Mouse (Mus musculus) embryonic stem cell, embryonic (primary cell): ENCODE data around the gene Slc50a1.

Experiments used
- CTCF ChIA-PET, 4 experiments: fragments of 300-600 bp in 2 of 4; fragments of 350-600 bp in 2 of 4; sonication (Branson Sonifier 250); formaldehyde crosslinking; loops; one replicate each; lab custom pipeline; 2022; ENCODE audit warnings: inconsistent platforms in 2 of 4; lab: Charles Lee
- POLR2A ChIA-PET, 4 experiments: fragments of 300-600 bp in 2 of 4; fragments of 350-600 bp in 2 of 4; sonication (Branson Sonifier 250); formaldehyde crosslinking; loops; one replicate each; lab custom pipeline; 2022; ENCODE audit warnings: antibody characterized with exemption in 4 of 4, inconsistent platforms in 1 of 4; lab: Charles Lee

The Slc50a1 gene

GRCm38 (mm10) chr3:89260211-89260610, 10.2 kb downstream of the Slc50a1 start:
- ChIA-PET CTCF (interaction anchor here in 1 of 4 experiments (0.7 kb wide), 1 partner anchor 47 kb away, joined by 3 read pairs; no protein-coding TSS in a partner anchor), POLR2A (interaction anchor here in 1 of 4 experiments (1.0 kb wide), 1 partner anchor 34 kb away, joined by 3 read pairs; no protein-coding TSS in a partner anchor)

- ChIA-PET CTCF (interaction anchor here in 3 of 4 experiments (0.6 to 2.5 kb wide), 8 partner anchors 8 to 464 kb away, joined by 3 to 9 read pairs (median 4); partner anchors contain the start of genes Krtcap2 (in 1 of the 3), Slc50a1 (in 1 of the 3) and Trim46 (in 1 of the 3)), POLR2A (interaction anchor here in 2 of 4 experiments (0.9 to 1.0 kb wide), 3 partner anchors 10 to 33 kb away, joined by 3 to 4 read pairs (median 3); no protein-coding TSS in a partner anchor)
Measured at GRCm38 (mm10) chr3:89259076-89259475, 11.3 kb downstream of the Slc50a1 start, which contains the start of gene Dpm3. TSS of gene Dpm3 (plus strand) at chr3:89259358.

GRCm38 (mm10) chr3:89256177-89256576, 14.2 kb downstream of the Slc50a1 start:
- POLR2A ChIA-PET: interaction anchor here in 2 of 4 experiments (1.3 to 2.6 kb wide), 5 partner anchors 9 to 61 kb away, joined by 3 to 9 read pairs (median 4); partner anchors contain the start of genes Krtcap2 (in 1 of the 2) and Trim46 (in 1 of the 2)
- CTCF ChIA-PET: interaction anchor here in 2 of 4 experiments (0.6 to 2.4 kb wide), 7 partner anchors 10 to 571 kb away, joined by 3 to 10 read pairs (median 4); partner anchors contain the start of genes Krtcap2 (in 2 of the 2), Trim46 (in 2 of the 2) and Khdc4 (in 1 of the 2)

- CTCF ChIA-PET: interaction anchor here in 3 of 4 experiments (0.5 to 1.6 kb wide), 11 partner anchors 11 to 322 kb away, joined by 3 to 10 read pairs (median 3); partner anchors contain the start of gene Slc50a1 (in 1 of the 3)
- POLR2A ChIA-PET: interaction anchor here in 2 of 4 experiments (0.6 to 2.6 kb wide), 5 partner anchors 9 to 93 kb away, joined by 3 to 9 read pairs (median 5); partner anchors contain the start of genes Krtcap2 (in 1 of the 2) and Trim46 (in 1 of the 2)
Measured at GRCm38 (mm10) chr3:89254994-89255393, 15.4 kb downstream of the Slc50a1 start.

GRCm38 (mm10) chr3:89251365-89251895, 18.9 kb downstream of the Slc50a1 start:
- ChIA-PET CTCF (interaction anchor here in 3 of 4 experiments (0.9 to 3.0 kb wide), 12 partner anchors 8 to 156 kb away, joined by 3 to 12 read pairs (median 4); partner anchors contain the start of gene Efna1 (in 2 of the 3)), POLR2A (interaction anchor here in 3 of 4 experiments (1.5 to 1.9 kb wide), 4 partner anchors 18 to 36 kb away, joined by 3 to 6 read pairs (median 4); partner anchors contain the start of gene Efna1 (in 1 of the 3))

- POLR2A ChIA-PET: interaction anchor here in 3 of 4 experiments (0.6 to 1.8 kb wide), 6 partner anchors 14 to 72 kb away, joined by 3 to 6 read pairs (median 3); partner anchors contain the start of genes Efna1 (in 1 of the 3) and Efna3 (in 1 of the 3)
- CTCF ChIA-PET: interaction anchor here (0.6 to 3.0 kb wide), 28 partner anchors 8 to 801 kb away, joined by 3 to 12 read pairs (median 4); partner anchors contain the start of genes Dpm3 (in 2 of the 4), Efna1 (in 2 of the 4), Adam15 (in 1 of the 4) and Slc50a1 (in 1 of the 4)
Measured at GRCm38 (mm10) chr3:89250435-89251040, 19.8 kb downstream of the Slc50a1 start.

GRCm38 (mm10) chr3:89247466-89247865, 22.9 kb downstream of the Slc50a1 start:
- ChIA-PET POLR2A (interaction anchor here in 2 of 4 experiments (0.6 to 2.8 kb wide), 5 partner anchors 16 to 51 kb away, joined by 3 to 11 read pairs (median 3); partner anchors contain the start of gene Mtx1 (in 1 of the 2)), CTCF (interaction anchor here in 2 of 4 experiments (0.6 to 1.4 kb wide), 4 partner anchors 13 to 189 kb away, joined by 3 read pairs; partner anchors contain the start of gene Pbxip1 (in 1 of the 2))

- CTCF ChIA-PET: interaction anchor here (0.5 to 5.0 kb wide), 38 partner anchors 10 to 503 kb away, joined by 3 to 81 read pairs (median 4); partner anchors contain the start of genes Efna1 (in 3 of the 4), Mtx1 (in 2 of the 4), Cks1b (in 1 of the 4) and Dpm3 (in 1 of the 4)
- POLR2A ChIA-PET: interaction anchor here in 3 of 4 experiments (0.6 to 5.1 kb wide), 24 partner anchors 8 to 349 kb away, joined by 3 to 22 read pairs (median 4); partner anchors contain the start of genes Mtx1 (in 2 of the 3), Efna1 (in 1 of the 3), Fdps (in 1 of the 3) and Gba (in 1 of the 3)
Measured at GRCm38 (mm10) chr3:89246261-89247100, 23.9 kb downstream of the Slc50a1 start, which contains the start of gene Trim46. TSS of gene Trim46 (minus strand) at chr3:89246309.

- POLR2A ChIA-PET: interaction anchor here in 3 of 4 experiments (0.6 to 5.1 kb wide), 20 partner anchors 9 to 872 kb away, joined by 3 to 22 read pairs (median 4); partner anchors contain the start of genes Mtx1 (in 2 of the 3), Efna1 (in 1 of the 3), Fam189b (in 1 of the 3) and Fdps (in 1 of the 3)
- CTCF ChIA-PET: interaction anchor here (0.5 to 5.0 kb wide), 45 partner anchors 10 to 504 kb away, joined by 3 to 81 read pairs (median 4); partner anchors contain the start of genes Efna1 (in 3 of the 4), Mtx1 (in 3 of the 4), Scamp3 (in 2 of the 4) and Cks1b (in 1 of the 4)
Measured at GRCm38 (mm10) chr3:89245688-89246171, 24.6 kb downstream of the Slc50a1 start, which contains the start of gene Krtcap2. TSS of gene Krtcap2 (plus strand) at chr3:89245966.

GRCm38 (mm10) chr3:89244982-89245687, 25.2 kb downstream of the Slc50a1 start:
- ChIA-PET CTCF (interaction anchor here (0.5 to 5.0 kb wide), 53 partner anchors 9 to 181 kb away, joined by 3 to 81 read pairs (median 4); partner anchors contain the start of genes Efna1 (in 3 of the 4), Mtx1 (in 3 of the 4), Scamp3 (in 2 of the 4) and Cks1b (in 1 of the 4)), POLR2A (interaction anchor here in 3 of 4 experiments (0.6 to 5.1 kb wide), 23 partner anchors 10 to 873 kb away, joined by 3 to 22 read pairs (median 4); partner anchors contain the start of genes Efna1 (in 2 of the 3), Mtx1 (in 2 of the 3), Fam189b (in 1 of the 3) and Fdps (in 1 of the 3))

GRCm38 (mm10) chr3:89244158-89244981, 26.0 kb downstream of the Slc50a1 start:
- ChIA-PET POLR2A (interaction anchor here in 3 of 4 experiments (0.6 to 5.1 kb wide), 26 partner anchors 11 to 212 kb away, joined by 3 to 22 read pairs (median 4); partner anchors contain the start of genes Efna1 (in 2 of the 3), Mtx1 (in 2 of the 3), Cks1b (in 1 of the 3) and Clk2 (in 1 of the 3)), CTCF (interaction anchor here (0.5 to 5.0 kb wide), 65 partner anchors 7 to 330 kb away, joined by 3 to 81 read pairs (median 4); partner anchors contain the start of genes Efna1 (in 2 of the 4), Mtx1 (in 2 of the 4), Slc50a1 (in 2 of the 4) and Cks1b (in 1 of the 4))

GRCm38 (mm10) chr3:89243609-89244008, 26.8 kb downstream of the Slc50a1 start:
- ChIA-PET POLR2A (interaction anchor here in 3 of 4 experiments (0.5 to 5.1 kb wide), 28 partner anchors 9 to 1061 kb away, joined by 3 to 22 read pairs (median 3); partner anchors contain the start of genes Efna1 (in 2 of the 3), Mtx1 (in 2 of the 3), Cks1b (in 1 of the 3) and Clk2 (in 1 of the 3)), CTCF (interaction anchor here (0.5 to 5.0 kb wide), 94 partner anchors 8 to 834 kb away, joined by 3 to 81 read pairs (median 4); partner anchors contain the start of genes Dpm3 (in 2 of the 4), Efna1 (in 2 of the 4), Mtx1 (in 2 of the 4) and Slc50a1 (in 2 of the 4))

GRCm38 (mm10) chr3:89242331-89242895, 28.0 kb downstream of the Slc50a1 start:
- POLR2A ChIA-PET: interaction anchor here in 3 of 4 experiments (0.5 to 5.1 kb wide), 20 partner anchors 8 to 1270 kb away, joined by 3 to 22 read pairs (median 3); partner anchors contain the start of genes Mtx1 (in 2 of the 3), Clk2 (in 1 of the 3), Efna4 (in 1 of the 3) and Fam189b (in 1 of the 3)
- CTCF ChIA-PET: interaction anchor here (0.5 to 5.0 kb wide), 80 partner anchors 9 to 881 kb away, joined by 3 to 81 read pairs (median 4); partner anchors contain the start of genes Dpm3 (in 2 of the 4), Efna1 (in 2 of the 4), Mtx1 (in 2 of the 4) and Thbs3 (in 2 of the 4)
